Mouse (Mus musculus): ENCODE data around the gene Apol9b. TPM values are rescaled to one million over a fixed set of nuclear protein-coding genes. Genes with fewer than 3 reads are reported as not detected.
A peak's percentile ranks its signal among the peaks of the same experiment; 100 is the strongest.
"Not testable (repeated sequence)": the region's sequence is repeated elsewhere in the genome, so short reads cannot be mapped to it uniquely, and the experiment has no call there.

Gene Apol9b
- total and polyA plus RNA-seq, 2 experiments, result 148 to 174 TPM

DNA sequence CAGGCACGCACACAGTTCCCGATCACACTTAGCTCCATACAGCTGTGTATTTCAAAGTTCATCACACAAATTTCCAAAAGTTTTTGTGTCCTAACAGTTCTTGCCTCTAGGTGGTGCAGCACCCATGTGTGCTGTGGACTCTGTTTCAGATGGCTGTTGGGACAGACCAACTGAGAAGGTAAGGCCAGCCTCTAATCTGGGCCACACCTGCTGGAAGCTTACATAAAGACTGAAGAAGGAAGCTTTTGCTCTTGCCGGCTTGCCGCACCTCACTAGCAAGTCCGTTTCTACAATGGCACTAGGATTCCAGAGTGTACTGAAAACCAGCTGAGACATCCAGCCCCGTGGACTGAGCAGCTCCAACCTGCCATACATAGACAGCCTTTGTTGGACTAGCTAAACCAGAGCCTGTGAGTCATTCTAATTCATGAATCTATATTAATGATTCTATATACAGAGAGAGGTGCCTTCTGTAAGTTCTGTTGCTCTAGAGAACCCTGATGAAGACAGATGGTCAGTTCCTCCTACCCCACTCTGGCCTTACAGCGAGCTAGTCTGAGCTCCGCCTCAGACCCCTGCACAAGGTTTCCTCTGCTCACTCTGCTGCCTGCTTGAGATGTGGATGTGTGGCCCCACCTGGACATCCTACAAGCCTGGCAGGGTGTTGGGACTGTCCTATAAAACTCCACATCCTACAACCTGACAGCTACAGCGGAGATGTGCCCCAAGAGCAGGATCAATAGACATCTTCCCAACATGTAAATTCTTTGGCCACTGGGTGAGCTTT is 11.9 kb downstream of the Apol9b start:
- Histone ChIP-seq H3K27me3 (ENCODE audit: control insufficient read depth, insufficient read depth, low read length) (no peaks in the 10 kb centered on the region), H3K27ac (replicated peaks; ENCODE audit: insufficient read depth, low read depth, low read length) (peak overlapping the region; percentile 43), H3K36me3 (ENCODE audit: control insufficient read depth, insufficient read depth, low read length) (no peaks in the 10 kb centered on the region), H3K4me3 (ENCODE audit: insufficient read depth, low read depth, low read length) (peak overlapping the region; percentile 32), H3K79me2 (ENCODE audit: control insufficient read depth, insufficient read depth, low read length) (no peaks in the 10 kb centered on the region), H3K4me1 (ENCODE audit: control insufficient read depth, insufficient read depth, low read length) (peaks cover 9% of the 10 kb centered on the region), H3K9ac (ENCODE audit: low read depth, low read length) (0 out of 2 replicates have a peak overlapping the region, but pooled peaks have one; percentile 38)
- DNase-seq (ENCODE audit: extremely low read depth, low read depth, low spot score), result peak; percentile 87
- WGBS, result 67% methylated on average over 9 of the region's 9 CpGs
- TF ChIP-seq CTCF (IDR thresholded peaks at IDR 0.05; ENCODE audit: low read depth, low read length) (peak; percentile 56), POLR2A (IDR thresholded peaks at IDR 0.05; ENCODE audit: extremely low read depth, insufficient read depth, low read length) (no peak)

DNA sequence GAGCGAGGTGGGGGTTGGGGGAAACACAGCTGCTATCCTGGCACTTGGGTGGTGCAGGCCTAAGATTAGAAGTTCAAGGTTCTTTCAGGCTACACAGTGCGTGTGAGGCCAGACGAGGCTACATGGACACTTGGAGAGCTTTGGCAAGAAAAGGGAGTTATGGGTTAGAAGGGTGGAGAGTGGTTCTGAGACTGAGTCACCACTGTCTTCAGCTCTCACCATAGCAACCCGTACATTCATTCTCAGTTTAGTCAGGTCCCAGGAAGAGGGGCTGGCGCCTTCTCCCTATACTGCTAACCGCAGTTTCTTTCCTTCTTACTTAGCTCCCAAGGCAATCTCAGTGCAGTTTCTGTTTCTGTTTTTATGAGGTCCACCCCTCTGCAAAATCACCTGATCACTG is 12.7 kb downstream of the Apol9b start:
- peaks cover 13% of the 10 kb centered on the region for H3K4me1 ChIP-seq (ENCODE audit: control insufficient read depth, insufficient read depth, low read length)
- not testable (repeated sequence) for H3K36me3 ChIP-seq (ENCODE audit: control insufficient read depth, insufficient read depth, low read length); H3K4me3 ChIP-seq (ENCODE audit: insufficient read depth, low read depth, low read length); H3K9ac ChIP-seq (ENCODE audit: low read depth, low read length); H3K27me3 ChIP-seq (ENCODE audit: control insufficient read depth, insufficient read depth, low read length); H3K27ac ChIP-seq (replicated peaks; ENCODE audit: insufficient read depth, low read depth, low read length); H3K79me2 ChIP-seq (ENCODE audit: control insufficient read depth, insufficient read depth, low read length)
- WGBS, result 80% methylated on average over 6 of the region's 6 CpGs
- peak; percentile 48 for DNase-seq (ENCODE audit: extremely low read depth, low read depth, low spot score)

DNA sequence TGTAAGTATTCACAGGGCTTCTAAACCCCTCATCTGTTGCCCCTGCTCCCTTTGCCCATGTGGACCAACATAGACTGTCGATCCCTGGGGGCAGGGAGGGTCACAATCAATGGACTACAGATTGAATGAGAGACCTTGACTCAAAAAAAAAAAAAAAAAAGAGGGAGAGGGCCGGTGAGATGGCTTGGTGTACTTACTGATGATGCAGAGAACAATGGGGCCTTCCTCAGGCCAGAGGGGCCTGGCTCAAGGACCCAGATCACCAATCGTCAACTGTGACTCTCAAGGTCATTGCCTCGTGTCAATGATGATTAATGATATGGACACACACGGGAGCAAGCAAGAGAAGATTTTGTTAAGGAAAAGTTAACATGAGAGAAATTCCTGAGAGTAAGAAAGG is 15.8 kb downstream of the Apol9b start:
- H3K36me3 ChIP-seq (ENCODE audit: control insufficient read depth, insufficient read depth, low read length), result no peaks in the 10 kb centered on the region
- peaks cover 27% of the 10 kb centered on the region for H3K4me1 ChIP-seq (ENCODE audit: control insufficient read depth, insufficient read depth, low read length)
- no peak overlapping the region for H3K9ac ChIP-seq (ENCODE audit: low read depth, low read length)
- no peaks in the 10 kb centered on the region for H3K27me3 ChIP-seq (ENCODE audit: control insufficient read depth, insufficient read depth, low read length)
- TF ChIP-seq POLR2A (IDR thresholded peaks at IDR 0.05; ENCODE audit: extremely low read depth, insufficient read depth, low read length) (no peak), CTCF (IDR thresholded peaks at IDR 0.05; ENCODE audit: low read depth, low read length) (no peak)
- no peak for DNase-seq (ENCODE audit: extremely low read depth, low read depth, low spot score)
- H3K27ac ChIP-seq (replicated peaks; ENCODE audit: insufficient read depth, low read depth, low read length), result peak overlapping the region; percentile 89
- no peak overlapping the region for H3K4me3 ChIP-seq (ENCODE audit: insufficient read depth, low read depth, low read length)
- 15% methylated on average over 5 of the region's 5 CpGs for WGBS
- H3K79me2 ChIP-seq (ENCODE audit: control insufficient read depth, insufficient read depth, low read length), result no peaks in the 10 kb centered on the region

DNA sequence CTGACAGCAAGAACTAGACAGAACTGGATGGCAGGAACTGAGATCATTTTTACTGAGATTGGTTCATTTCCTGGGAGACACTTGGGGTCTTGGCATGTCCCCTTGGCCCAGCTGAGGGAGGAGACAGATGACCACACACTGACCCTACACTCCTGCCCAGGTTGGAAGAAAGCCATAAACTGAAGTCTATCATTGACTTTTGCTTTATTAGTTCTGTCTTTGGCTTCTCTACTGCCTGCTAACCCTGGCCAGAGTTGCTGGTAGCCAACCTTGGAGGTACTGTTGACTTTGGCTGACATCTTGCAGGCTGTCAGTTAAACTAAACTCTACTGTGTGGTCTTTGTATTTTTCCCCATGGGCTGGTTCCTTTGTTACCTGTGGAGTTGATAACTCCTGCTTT is 16.2 kb downstream of the Apol9b start:
- Histone ChIP-seq H3K4me1 (ENCODE audit: control insufficient read depth, insufficient read depth, low read length) (peaks cover 27% of the 10 kb centered on the region), H3K9ac (ENCODE audit: low read depth, low read length) (no peak overlapping the region), H3K36me3 (ENCODE audit: control insufficient read depth, insufficient read depth, low read length) (no peaks in the 10 kb centered on the region), H3K27ac (replicated peaks; ENCODE audit: insufficient read depth, low read depth, low read length) (peak overlapping the region; percentile 95), H3K4me3 (ENCODE audit: insufficient read depth, low read depth, low read length) (no peak overlapping the region), H3K79me2 (ENCODE audit: control insufficient read depth, insufficient read depth, low read length) (no peaks in the 10 kb centered on the region), H3K27me3 (ENCODE audit: control insufficient read depth, insufficient read depth, low read length) (no peaks in the 10 kb centered on the region)
- TF ChIP-seq CTCF (IDR thresholded peaks at IDR 0.05; ENCODE audit: low read depth, low read length) (no peak), POLR2A (IDR thresholded peaks at IDR 0.05; ENCODE audit: extremely low read depth, insufficient read depth, low read length) (no peak)
- DNase-seq (ENCODE audit: extremely low read depth, low read depth, low spot score), result peak; percentile 96

DNA sequence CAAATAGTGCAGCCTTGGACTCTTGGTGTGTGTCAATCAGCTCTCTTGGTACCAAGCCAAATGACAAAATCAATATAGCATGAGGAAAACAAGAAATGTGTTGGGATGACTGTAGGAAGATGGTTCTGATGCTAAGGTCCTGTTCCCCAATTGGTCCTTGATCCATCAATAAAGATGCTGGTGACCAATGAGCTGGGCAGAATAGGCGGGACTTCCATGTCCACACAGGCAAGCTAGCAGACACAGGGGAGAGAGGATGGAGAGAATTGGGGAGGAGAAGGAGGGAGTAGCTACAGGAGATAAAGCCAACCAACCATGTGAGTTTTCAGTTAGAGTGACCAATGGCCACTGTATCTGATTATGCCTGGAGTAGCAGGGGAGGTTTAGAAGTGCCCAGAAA is 17.5 kb downstream of the Apol9b start:
- H3K9ac ChIP-seq (ENCODE audit: low read depth, low read length), result no peak overlapping the region
- no peaks in the 10 kb centered on the region for H3K27me3 ChIP-seq (ENCODE audit: control insufficient read depth, insufficient read depth, low read length)
- H3K4me1 ChIP-seq (ENCODE audit: control insufficient read depth, insufficient read depth, low read length), result peaks cover 26% of the 10 kb centered on the region
- H3K4me3 ChIP-seq (ENCODE audit: insufficient read depth, low read depth, low read length), result no peak overlapping the region
- peak overlapping the region; percentile 95 for H3K27ac ChIP-seq (replicated peaks; ENCODE audit: insufficient read depth, low read depth, low read length)
- 40% methylated on average over 1 of the region's 1 CpGs for WGBS
- H3K79me2 ChIP-seq (ENCODE audit: control insufficient read depth, insufficient read depth, low read length), result no peaks in the 10 kb centered on the region
- no peak for TF ChIP-seq POLR2A (IDR thresholded peaks at IDR 0.05; ENCODE audit: extremely low read depth, insufficient read depth, low read length)
- no peak for TF ChIP-seq CTCF (IDR thresholded peaks at IDR 0.05; ENCODE audit: low read depth, low read length)
- H3K36me3 ChIP-seq (ENCODE audit: control insufficient read depth, insufficient read depth, low read length), result no peaks in the 10 kb centered on the region
- peak; percentile 100 for DNase-seq (ENCODE audit: extremely low read depth, low read depth, low spot score)

DNA sequence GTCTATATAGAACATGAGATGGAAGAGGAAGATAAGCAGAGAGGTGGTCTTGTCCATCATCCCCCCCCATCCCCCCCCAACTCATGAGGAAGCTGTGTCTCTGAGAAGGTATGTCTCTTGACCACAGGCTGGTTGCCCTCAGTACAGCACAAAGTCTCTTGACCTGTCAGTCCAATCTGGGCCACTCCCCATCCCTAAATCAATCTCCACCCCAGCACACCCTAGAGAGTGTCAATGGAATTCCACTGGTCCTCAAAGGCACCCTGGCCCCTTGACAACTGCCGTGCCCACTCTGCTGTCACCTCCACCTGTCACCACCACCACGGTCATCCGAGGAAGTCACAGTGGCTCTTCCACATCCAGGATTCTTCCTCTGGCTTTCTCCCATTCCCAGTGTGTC is 19.6 kb downstream of the Apol9b start:
- TF ChIP-seq POLR2A (IDR thresholded peaks at IDR 0.05; ENCODE audit: extremely low read depth, insufficient read depth, low read length) (no peak), CTCF (IDR thresholded peaks at IDR 0.05; ENCODE audit: low read depth, low read length) (no peak)
- Histone ChIP-seq H3K36me3 (ENCODE audit: control insufficient read depth, insufficient read depth, low read length) (no peaks in the 10 kb centered on the region), H3K4me3 (ENCODE audit: insufficient read depth, low read depth, low read length) (no peak overlapping the region)

More for the DNA sequence above, 19.6 kb downstream of the Apol9b start:
- Histone ChIP-seq H3K79me2 (ENCODE audit: control insufficient read depth, insufficient read depth, low read length) (no peaks in the 10 kb centered on the region), H3K4me1 (ENCODE audit: control insufficient read depth, insufficient read depth, low read length) (peaks cover 26% of the 10 kb centered on the region), H3K27me3 (ENCODE audit: control insufficient read depth, insufficient read depth, low read length) (no peaks in the 10 kb centered on the region), H3K9ac (ENCODE audit: low read depth, low read length) (no peak overlapping the region), H3K27ac (replicated peaks; ENCODE audit: insufficient read depth, low read depth, low read length) (peak overlapping the region; percentile 29; the same call in 1 of the 2 replicates)
- DNase-seq (ENCODE audit: extremely low read depth, low read depth, low spot score), result peak; percentile 57
- 83% methylated on average over 3 of the region's 3 CpGs for WGBS

Data from liver, adult 2 months (tissue).